Comparison of ENCODE assay signal across 21 mouse cellular contexts in genomic region chr2:32639632-32640031, GRCm38 (mm10). TPM values are rescaled to one million over a fixed set of nuclear protein-coding genes. Genes with fewer than 3 reads are reported as not detected.
DNase-seq lines count a peak whose midpoint lies in the region; ATAC-seq and TF ChIP-seq lines count a peak whose summit lies in the region.
"Had no signal": no experiment of that assay in that cellular context is flagged by ENCODE, and none has a peak within 500 bp of the region (broad histone marks: within the 10 kb centered on the region; RNA-seq: fewer than 3 reads in every experiment).

No protein-coding gene starts in this region.

- DNase-seq in heart, adult 2 months = no peak
- DNase-seq in heart, postnatal 36 days = no peak
- no peak for DNase-seq in heart, postnatal 4 days
- DNase-seq in liver, adult 2 months (ENCODE audit: extremely low read depth, low read depth, low spot score) = no peak
- no peak for DNase-seq in liver
- DNase-seq in frontal cortex, postnatal 36 days (ENCODE audit: low spot score in 2 of 2) = no peak
- no peak for DNase-seq in testis, postnatal 10 days (ENCODE audit: low spot score)
- DNase-seq: adrenal gland, adult 2 months; adrenal gland, postnatal 25 days; cerebellum, adult 18-20 months; cerebellum, postnatal 10 days; gastrocnemius, postnatal 10 days; kidney, adult 2 months had no signal

- no peaks in the 10 kb centered on the region for H3K9me3 ChIP-seq in heart, embryonic 15.5 days (replicated peaks)
- H3K9me3 ChIP-seq: embryonic facial prominence, embryonic 10.5 days; forebrain, embryonic 10.5 days; hindbrain, embryonic 13.5 days had no signal

- H3K36me3 ChIP-seq in heart, adult 2 months (ENCODE audit: control insufficient read depth, insufficient read depth, low read length) = no peaks in the 10 kb centered on the region
- H3K36me3 ChIP-seq in heart, embryonic 15.5 days = peaks cover 8% of the 10 kb centered on the region; the same call in 1 of the 2 replicates
- no peaks in the 10 kb centered on the region for H3K36me3 ChIP-seq in liver, adult 2 months (ENCODE audit: control insufficient read depth, insufficient read depth, low read length)
- H3K36me3 ChIP-seq: embryonic facial prominence, embryonic 10.5 days; forebrain, embryonic 10.5 days had no signal

- no peak for ATAC-seq in heart, embryonic 15.5 days (replicated peaks; ENCODE audit: insufficient number of reproducible peaks, insufficient read depth, low FRiP score, low read depth)
- ATAC-seq: forebrain, embryonic 14.5 days; hindbrain, postnatal 0 days had no signal

- TF ChIP-seq EP300 in heart, adult 2 months (IDR thresholded peaks at IDR 0.05; ENCODE audit: insufficient read depth, low read depth, low read length) = no peak

- TF ChIP-seq POLR2A in heart, adult 2 months (IDR thresholded peaks at IDR 0.05; ENCODE audit: insufficient read depth, low read depth, low read length) = no peak
- TF ChIP-seq POLR2A in liver, adult 2 months (IDR thresholded peaks at IDR 0.05; ENCODE audit: extremely low read depth, insufficient read depth, low read length) = no peak

- no peak overlapping the region for H3K4me2 ChIP-seq in heart, embryonic 15.5 days
- H3K4me2 ChIP-seq: hindbrain, embryonic 13.5 days had no signal

- 0 out of 2 replicates have a peak, but pooled peaks have one; percentile 4 for TF ChIP-seq CTCF in heart, adult 2 months (IDR thresholded peaks at IDR 0.05)
- TF ChIP-seq CTCF in liver, adult 2 months (IDR thresholded peaks at IDR 0.05; ENCODE audit: low read depth, low read length) = no peak

- WGBS in heart, adult 2 months = 36% methylated on average over 1 of the region's 1 CpGs
- 30% methylated on average over 1 of the region's 1 CpGs for WGBS in heart, embryonic 15.5 days
- WGBS in liver, adult 2 months = 75% methylated on average over 1 of the region's 1 CpGs

- intact Hi-C loops in heart, adult 2 months (cut with DNase I) = loop anchor here (2.0 kb wide), 1 partner anchor 15 kb away; no protein-coding TSS in a partner anchor
- intact Hi-C loops in heart, postnatal 36 days (cut with DNase I) = no loop called here

- no peak overlapping the region for H3K9ac ChIP-seq in heart, adult 2 months (ENCODE audit: low read depth, low read length)
- H3K9ac ChIP-seq in heart, embryonic 15.5 days = no peak overlapping the region
- no peak overlapping the region for H3K9ac ChIP-seq in liver, adult 2 months (ENCODE audit: low read depth, low read length)
- H3K9ac ChIP-seq: hindbrain, embryonic 13.5 days had no signal

- H3K79me2 ChIP-seq in heart, adult 2 months (replicated peaks; ENCODE audit: control insufficient read depth, insufficient read depth, low read length) = no peaks in the 10 kb centered on the region
- no peaks in the 10 kb centered on the region for H3K79me2 ChIP-seq in liver, adult 2 months (ENCODE audit: control insufficient read depth, insufficient read depth, low read length)

- no peak overlapping the region; the same call in 1 of the 2 replicates for H3K27ac ChIP-seq in heart, adult 2 months
- H3K27ac ChIP-seq in heart, embryonic 15.5 days = 0 out of 2 replicates have a peak overlapping the region, but pooled peaks have one; percentile 9
- H3K27ac ChIP-seq in liver, adult 2 months (replicated peaks; ENCODE audit: insufficient read depth, low read depth, low read length) = peak overlapping the region; percentile 70; the same call in 1 of the 2 replicates
- H3K27ac ChIP-seq: hindbrain, embryonic 13.5 days; hindbrain, postnatal 0 days had no signal

- H3K4me3 ChIP-seq in heart, adult 2 months = no peak overlapping the region
- H3K4me3 ChIP-seq in heart, embryonic 15.5 days = no peak overlapping the region
- no peak overlapping the region for H3K4me3 ChIP-seq in liver, adult 2 months (ENCODE audit: insufficient read depth, low read depth, low read length)
- H3K4me3 ChIP-seq: embryonic facial prominence, embryonic 10.5 days; erythroblast, embryonic 14.5 days; forebrain, embryonic 10.5 days; hindbrain, embryonic 13.5 days had no signal

- peaks cover 30% of the 10 kb centered on the region for H3K4me1 ChIP-seq in heart, adult 2 months (ENCODE audit: control insufficient read depth, insufficient read depth, low read length)
- peaks cover 51% of the 10 kb centered on the region for H3K4me1 ChIP-seq in heart, embryonic 15.5 days (replicated peaks)
- peaks cover 6% of the 10 kb centered on the region for H3K4me1 ChIP-seq in liver, adult 2 months (ENCODE audit: control insufficient read depth, insufficient read depth, low read length)

- H3K27me3 ChIP-seq in heart, adult 2 months (ENCODE audit: control insufficient read depth, insufficient read depth, low read length) = no peaks in the 10 kb centered on the region
- H3K27me3 ChIP-seq in heart, embryonic 15.5 days = no peaks in the 10 kb centered on the region
- no peaks in the 10 kb centered on the region for H3K27me3 ChIP-seq in liver, adult 2 months (ENCODE audit: control insufficient read depth, insufficient read depth, low read length)
- H3K27me3 ChIP-seq: CH12.LX; hindbrain, embryonic 13.5 days had no signal

RNA-seq across cellular contexts. Expression of gene Eng, which starts 6.8 kb away (rescaled TPM):
- total RNA-seq in heart, adult 2 months (2021) = 100 to 1,000 TPM; 113 to 122 TPM
- 230 and 239 TPM in 2 replicates for polyA plus RNA-seq in heart, adult 2 months (2012; rRNA removed)
- total RNA-seq in heart, postnatal 36 days (2021) = 100 to 1,000 TPM; 123 to 136 TPM
- polyA plus RNA-seq in heart, embryonic 15.5 days (2015; fragmentation: Nextera tagmentation; extraction: Ambion mirVana) = 144 and 163 TPM in 2 replicates
- 100 to 1,000 TPM; 149 to 162 TPM for total RNA-seq in heart, postnatal 4 days (2021)
- total RNA-seq in liver, adult 2 months (2014; rRNA removed) = 14.2 and 25.9 TPM in 2 replicates
- polyA plus RNA-seq in liver, adult 2 months (2012; rRNA removed) = 55.0 and 70.8 TPM in 2 replicates

RNA-seq across cellular contexts. Expression of gene Ak1, which starts 18.1 kb away (rescaled TPM):
- 100 to 1,000 TPM; 606 to 670 TPM for total RNA-seq in heart, adult 2 months (2021)
- polyA plus RNA-seq in heart, adult 2 months (2012; rRNA removed) = 584 and 623 TPM in 2 replicates
- total RNA-seq in heart, postnatal 36 days (2021) = 100 to 1,000 TPM; 631 to 727 TPM
- 360 and 390 TPM in 2 replicates for polyA plus RNA-seq in heart, embryonic 15.5 days (2015; fragmentation: Nextera tagmentation; extraction: Ambion mirVana)
- 100 to 1,000 TPM; 405 to 424 TPM for total RNA-seq in heart, postnatal 4 days (2021)
- total RNA-seq in liver, adult 2 months (2014; rRNA removed) = 0.47 and 1.4 TPM in 2 replicates
- 0.26 and 0.34 TPM in 2 replicates for polyA plus RNA-seq in liver, adult 2 months (2012; rRNA removed)

RNA-seq across cellular contexts. Expression of gene St6galnac6, which starts 40.1 kb away (rescaled TPM):
- total RNA-seq in heart, adult 2 months (2021) = 100 to 1,000 TPM; 107 to 125 TPM
- polyA plus RNA-seq in heart, adult 2 months (2012; rRNA removed) = 129 and 174 TPM in 2 replicates
- total RNA-seq in heart, postnatal 36 days (2021) = 100 to 1,000 TPM; 108 to 116 TPM
- polyA plus RNA-seq in heart, embryonic 15.5 days (2015; fragmentation: Nextera tagmentation; extraction: Ambion mirVana) = 28.5 and 29.0 TPM in 2 replicates
- 10 to 100 TPM; 77.5 to 82.7 TPM for total RNA-seq in heart, postnatal 4 days (2021)
- total RNA-seq in liver, adult 2 months (2014; rRNA removed) = 38.0 and 45.6 TPM in 2 replicates
- polyA plus RNA-seq in liver, adult 2 months (2012; rRNA removed) = 90.0 and 134 TPM in 2 replicates

RNA-seq across cellular contexts. Expression of gene St6galnac4, which starts 52.7 kb away (rescaled TPM):
- 10 to 100 TPM; 16.2 to 17.8 TPM for total RNA-seq in heart, adult 2 months (2021)
- polyA plus RNA-seq in heart, adult 2 months (2012; rRNA removed) = 25.2 and 28.6 TPM in 2 replicates
- total RNA-seq in heart, postnatal 36 days (2021) = 10 to 100 TPM; 18.7 to 21.7 TPM
- 33.5 and 38.7 TPM in 2 replicates for polyA plus RNA-seq in heart, embryonic 15.5 days (2015; fragmentation: Nextera tagmentation; extraction: Ambion mirVana)
- 10 to 100 TPM; 31.6 to 38.6 TPM for total RNA-seq in heart, postnatal 4 days (2021)
- 0.74 and 1.2 TPM in 2 replicates for total RNA-seq in liver, adult 2 months (2014; rRNA removed)
- polyA plus RNA-seq in liver, adult 2 months (2012; rRNA removed) = 2.2 and 2.5 TPM in 2 replicates

Comparison
In these comparisons a context has a peak if more than half of its experiments do, and no peak if none do; other contexts are left out.
1. RNA of gene Ak1, which starts 18.1 kb away (total RNA-seq): 631 to 727 TPM in heart, postnatal 36 days, 606 to 670 TPM in heart, adult 2 months and 405 to 424 TPM in heart, postnatal 4 days; 0.47 to 1.4 TPM in liver, adult 2 months; every median in the first group is over 100 times any median in the second.